Mouse (Mus musculus) C2C12 (cell line): Measurements from ENCODE around the gene Stab1. TPM values are rescaled to one million over a fixed set of nuclear protein-coding genes. Genes with fewer than 3 reads are reported as not detected.

ENCODE experiments used
- H3K27me3 ChIP-seq: one replicate; pipeline ENCODE4 v1.6.1; 2011; ENCODE audit not compliant: control insufficient read depth, insufficient read depth, insufficient read length
- H3K36me3 ChIP-seq: one replicate; pipeline ENCODE4 v1.6.1; 2011; ENCODE audit not compliant: control insufficient read depth, insufficient read depth
- H3K4me3 ChIP-seq: one replicate; pipeline ENCODE4 v1.5.1; 2011; ENCODE audit warnings: mild to moderate bottlenecking, control low read depth; ENCODE audit not compliant: poor library complexity, insufficient read depth, severe bottlenecking
- H3K79me2 ChIP-seq: one replicate; pipeline ENCODE4 v1.6.1; 2011; ENCODE audit not compliant: control insufficient read depth, insufficient read depth
- H3K79me3 ChIP-seq: one replicate; pipeline ENCODE4 v1.6.1; 2011; ENCODE audit warnings: low read depth, control low read depth
- H3ac ChIP-seq: one replicate; pipeline ENCODE3; 2011; ENCODE audit warnings: low read depth; ENCODE audit not compliant: control insufficient read depth, insufficient read length
- CEBPB ChIP-seq: IDR thresholded peaks from one replicate; pipeline ENCODE4 v1.6.1; 2011; ENCODE audit warnings: low read depth, mild to moderate bottlenecking, control low read depth, moderate library complexity
- CTCF ChIP-seq: IDR thresholded peaks from one replicate; pipeline ENCODE4 v1.5.1; 2011; ENCODE audit not compliant: control insufficient read depth, insufficient read depth, insufficient read length
- FOSL1 ChIP-seq: IDR thresholded peaks from one replicate; pipeline ENCODE4 v1.8.0; 2011; ENCODE audit warnings: mild to moderate bottlenecking, low read length; ENCODE audit not compliant: poor library complexity, insufficient read depth, severe bottlenecking
- MAX ChIP-seq: IDR thresholded peaks from one replicate; pipeline ENCODE4 v1.6.1; 2011; ENCODE audit warnings: mild to moderate bottlenecking, control low read depth
- MYOD1 ChIP-seq: IDR thresholded peaks from one replicate; pipeline ENCODE4 v1.6.1; 2011; ENCODE audit warnings: low read depth; ENCODE audit not compliant: control insufficient read depth, insufficient read length
- MYOG ChIP-seq: IDR thresholded peaks from one replicate; pipeline ENCODE4 v1.6.1; 2011; ENCODE audit not compliant: control insufficient read depth, insufficient read length; ENCODE audit errors: extremely low read depth
- USF1 ChIP-seq: IDR thresholded peaks from one replicate; pipeline ENCODE4 v1.6.1; 2011; ENCODE audit warnings: low read depth, mild to moderate bottlenecking, control low read depth, moderate library complexity
- polyA plus RNA-seq: library from polyadenylated mRNA; unstranded; fragments of >200 nt; fragmentation: generic; extraction: Trizol; gene quantifications from one replicate; pipeline ENCODE4 v1.2.1, GENCODE M21; 2012; ENCODE audit warnings: missing spikeins

The Stab1 gene
- polyA plus RNA-seq, 1 experiment = 0.25 TPM

DNA sequence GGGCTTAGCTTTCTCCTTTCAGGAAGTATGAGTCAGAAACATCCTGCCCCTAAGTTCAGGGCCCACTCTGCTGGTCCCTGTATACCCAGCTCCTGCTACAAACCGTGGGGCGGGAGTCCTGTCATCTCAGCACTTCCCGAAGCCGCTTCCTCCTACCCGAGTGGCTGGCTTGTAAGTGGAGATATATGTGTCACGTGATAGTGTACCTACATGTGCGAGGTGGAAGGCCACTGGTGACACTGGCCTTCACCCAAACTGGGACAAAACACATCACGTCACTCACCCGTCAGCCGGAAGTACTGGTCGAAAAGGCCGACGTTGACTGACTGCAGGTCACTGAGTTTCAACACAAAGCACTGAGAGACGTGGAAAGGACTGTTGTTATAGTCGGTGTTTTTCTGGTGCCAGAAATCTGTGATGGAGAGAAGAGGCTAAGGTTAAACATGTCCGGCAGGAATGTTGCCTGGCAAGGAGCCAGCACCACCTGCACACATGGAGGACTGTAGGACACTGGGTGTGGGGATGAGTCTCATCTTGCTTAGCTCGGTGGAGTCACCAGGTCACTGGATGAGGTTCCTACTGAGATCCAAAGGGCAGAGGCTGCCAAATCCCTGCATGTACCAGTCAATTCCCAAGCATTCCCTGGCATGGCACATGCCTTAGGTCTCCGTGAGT lies 4.5 kb upstream of the Stab1 start:
- TF ChIP-seq USF1 (no peak), CTCF (no peak), FOSL1 (no peak), MYOG (no peak), CEBPB (no peak), MYOD1 (no peak), MAX (no peak)
- H3K4me3 ChIP-seq = no peak overlapping the region
- H3K27me3 ChIP-seq = no peaks in the 10 kb centered on the region
- H3ac ChIP-seq = no peak overlapping the region
- H3K79me3 ChIP-seq = no peaks in the 10 kb centered on the region
- H3K79me2 ChIP-seq = peaks cover 6% of the 10 kb centered on the region
- H3K36me3 ChIP-seq = peaks cover 69% of the 10 kb centered on the region

DNA sequence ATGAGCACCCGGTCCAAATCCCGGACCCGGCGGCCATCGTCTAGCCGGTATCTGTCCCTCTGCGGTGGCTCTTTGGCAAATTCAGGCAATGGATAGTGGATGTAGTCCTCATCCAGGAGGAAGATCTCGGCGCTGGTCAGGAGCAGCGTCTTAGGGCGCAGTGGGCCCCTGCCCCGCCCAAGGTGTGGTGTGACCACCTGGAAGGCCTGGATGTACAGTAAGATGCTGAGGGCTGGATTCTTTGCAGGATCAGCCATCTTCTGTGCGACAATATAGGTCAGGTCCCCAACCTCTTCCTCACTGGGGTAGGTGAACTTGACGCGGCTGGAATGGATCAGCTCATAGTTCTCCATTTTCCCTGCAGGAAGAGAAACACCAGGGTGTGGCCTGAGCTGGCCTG lies 3.4 kb upstream of the Stab1 start:
- Histone ChIP-seq H3K27me3 (no peaks in the 10 kb centered on the region), H3K79me3 (no peaks in the 10 kb centered on the region), H3K79me2 (peaks cover 6% of the 10 kb centered on the region), H3K4me3 (no peak overlapping the region), H3ac (no peak overlapping the region), H3K36me3 (peaks cover 58% of the 10 kb centered on the region)
- TF ChIP-seq MAX (no peak), MYOD1 (no peak), MYOG (no peak), USF1 (no peak), CTCF (no peak), FOSL1 (no peak), CEBPB (no peak)

DNA sequence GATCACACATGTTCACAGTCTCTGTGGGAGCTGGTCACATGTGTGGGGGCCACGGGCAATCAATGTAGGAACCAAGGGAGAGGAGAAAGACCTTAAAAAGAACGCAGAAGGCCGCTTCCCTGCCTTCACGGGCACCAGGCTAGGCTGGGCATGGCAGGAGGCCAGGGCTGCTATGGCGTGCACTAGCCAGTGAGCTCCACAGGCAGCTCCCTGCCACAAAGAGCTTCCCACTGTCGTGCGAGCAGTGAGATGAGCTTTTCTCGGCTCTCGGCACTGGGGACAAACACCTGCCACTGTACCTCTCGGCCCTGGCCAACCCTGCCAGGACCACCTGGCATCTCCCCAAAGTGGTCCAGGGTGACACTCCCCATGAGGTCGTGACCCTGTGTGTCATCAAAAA lies 2.9 kb upstream of the Stab1 start:
- Histone ChIP-seq H3K79me3 (no peaks in the 10 kb centered on the region), H3K79me2 (peaks cover 6% of the 10 kb centered on the region), H3ac (no peak overlapping the region), H3K36me3 (peaks cover 54% of the 10 kb centered on the region), H3K4me3 (no peak overlapping the region), H3K27me3 (no peaks in the 10 kb centered on the region)
- TF ChIP-seq MYOG (no peak), MAX (no peak), MYOD1 (no peak), CTCF (no peak), FOSL1 (no peak), USF1 (no peak)

DNA sequence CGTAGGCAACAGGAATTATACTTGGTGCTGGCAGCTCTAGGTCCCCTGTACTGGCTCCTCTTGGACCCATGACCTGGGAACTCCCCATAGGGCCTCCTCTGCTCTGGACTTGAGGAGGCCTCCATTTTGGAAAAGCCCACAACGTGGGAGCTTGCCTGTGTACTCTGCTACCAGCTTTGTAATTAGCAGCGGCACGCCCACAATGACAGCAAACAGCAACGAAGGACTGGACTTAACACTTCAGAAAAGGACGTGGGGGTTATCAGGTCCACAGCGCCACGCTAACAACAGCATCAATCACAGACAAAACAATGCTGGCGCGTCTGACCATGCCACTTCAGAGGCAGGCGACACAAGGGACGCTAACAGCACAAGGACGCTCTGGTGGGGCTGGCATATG lies 2.5 kb upstream of the Stab1 start:
- Histone ChIP-seq H3K79me2 (peaks cover 6% of the 10 kb centered on the region), H3ac (no peak overlapping the region), H3K79me3 (no peaks in the 10 kb centered on the region), H3K36me3 (peaks cover 50% of the 10 kb centered on the region), H3K4me3 (no peak overlapping the region), H3K27me3 (no peaks in the 10 kb centered on the region)
- TF ChIP-seq CTCF (no peak), CEBPB (no peak), MAX (no peak), MYOD1 (no peak), MYOG (no peak), USF1 (no peak)

DNA sequence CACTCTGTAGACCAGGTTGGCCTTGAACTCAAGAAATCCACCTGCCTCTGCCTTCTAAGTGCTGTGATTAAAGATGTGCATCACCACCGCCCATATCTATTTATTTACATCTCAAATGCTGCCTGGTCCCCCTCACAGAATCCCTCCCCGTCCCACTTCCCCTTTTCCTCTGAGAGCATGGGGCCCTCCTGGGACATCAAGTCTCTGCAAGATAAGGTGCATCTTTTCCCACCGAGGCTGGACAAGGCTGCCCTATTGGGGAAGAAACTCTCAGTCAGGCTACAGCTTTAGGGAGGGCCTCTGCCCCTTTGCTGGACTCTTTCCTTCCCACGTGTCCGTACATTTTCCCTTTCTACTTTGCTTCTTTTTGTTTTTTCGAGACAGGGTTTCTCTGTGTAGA lies 1.1 kb upstream of the Stab1 start:
- no peak overlapping the region for H3K4me3 ChIP-seq
- H3K79me2 ChIP-seq = no peaks in the 10 kb centered on the region
- no peak overlapping the region for H3ac ChIP-seq
- H3K36me3 ChIP-seq = peaks cover 37% of the 10 kb centered on the region
- no peaks in the 10 kb centered on the region for H3K79me3 ChIP-seq
- no peak for TF ChIP-seq MAX
- TF ChIP-seq CTCF = no peak
- TF ChIP-seq USF1 = no peak
- H3K27me3 ChIP-seq = no peaks in the 10 kb centered on the region

DNA sequence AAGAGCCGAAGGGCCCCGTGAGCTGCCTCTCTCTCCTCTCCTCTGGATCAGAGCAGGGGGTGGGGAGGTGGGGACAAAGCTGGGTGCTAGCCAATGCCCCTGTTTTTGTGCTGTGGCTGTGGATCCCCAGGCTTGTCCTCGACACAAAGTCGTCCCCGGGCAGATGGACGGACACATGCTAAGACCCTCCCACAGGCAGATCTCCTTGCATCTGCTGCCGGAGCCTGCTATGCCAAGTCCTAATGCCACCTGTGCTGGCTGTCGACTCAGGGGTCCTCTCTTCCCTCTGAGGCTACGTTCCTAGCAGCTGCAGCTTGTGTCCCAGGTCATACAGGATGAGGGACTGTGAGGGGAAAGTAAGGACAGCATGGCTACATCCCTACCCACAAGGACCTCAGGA lies 1.6 kb downstream of the Stab1 start:
- H3K79me2 ChIP-seq = no peaks in the 10 kb centered on the region
- H3ac ChIP-seq = no peak overlapping the region
- no peak for TF ChIP-seq USF1
- no peak for TF ChIP-seq MYOD1
- no peak for TF ChIP-seq MAX
- H3K27me3 ChIP-seq = no peaks in the 10 kb centered on the region
- peaks cover 13% of the 10 kb centered on the region for H3K36me3 ChIP-seq
- no peak overlapping the region for H3K4me3 ChIP-seq
- H3K79me3 ChIP-seq = no peaks in the 10 kb centered on the region
